Mouse (Mus musculus): Measurements from ENCODE around the gene Pkd1l1.

Pkd1l1 gene

GRCm38 (mm10) chr11:8821403-8821802 is 151.7 kb downstream of the Pkd1l1 start:
- no peak for DNase-seq (ENCODE audit: low spot score)

DNA sequence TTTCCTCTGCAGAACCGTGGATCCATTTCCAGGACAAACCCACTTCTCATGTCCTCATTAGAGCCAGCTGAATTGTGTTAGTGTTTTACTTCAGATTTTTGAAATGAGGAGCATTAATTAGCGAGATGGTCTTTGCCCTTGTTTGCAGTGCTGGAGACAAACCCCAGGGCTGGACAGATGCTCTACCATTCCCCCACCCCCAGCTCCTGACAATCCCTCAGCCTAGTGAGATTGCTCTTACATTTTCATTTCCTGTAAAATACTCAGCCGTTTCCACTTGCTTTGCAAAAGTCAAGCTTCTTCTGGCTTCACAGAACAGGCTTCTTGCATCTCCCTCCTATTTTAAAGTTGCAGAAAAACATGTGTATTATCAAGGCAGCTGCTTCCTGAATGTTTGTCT is 155.7 kb downstream of the Pkd1l1 start:
- DNase-seq (ENCODE audit: low spot score), result no peak

DNA sequence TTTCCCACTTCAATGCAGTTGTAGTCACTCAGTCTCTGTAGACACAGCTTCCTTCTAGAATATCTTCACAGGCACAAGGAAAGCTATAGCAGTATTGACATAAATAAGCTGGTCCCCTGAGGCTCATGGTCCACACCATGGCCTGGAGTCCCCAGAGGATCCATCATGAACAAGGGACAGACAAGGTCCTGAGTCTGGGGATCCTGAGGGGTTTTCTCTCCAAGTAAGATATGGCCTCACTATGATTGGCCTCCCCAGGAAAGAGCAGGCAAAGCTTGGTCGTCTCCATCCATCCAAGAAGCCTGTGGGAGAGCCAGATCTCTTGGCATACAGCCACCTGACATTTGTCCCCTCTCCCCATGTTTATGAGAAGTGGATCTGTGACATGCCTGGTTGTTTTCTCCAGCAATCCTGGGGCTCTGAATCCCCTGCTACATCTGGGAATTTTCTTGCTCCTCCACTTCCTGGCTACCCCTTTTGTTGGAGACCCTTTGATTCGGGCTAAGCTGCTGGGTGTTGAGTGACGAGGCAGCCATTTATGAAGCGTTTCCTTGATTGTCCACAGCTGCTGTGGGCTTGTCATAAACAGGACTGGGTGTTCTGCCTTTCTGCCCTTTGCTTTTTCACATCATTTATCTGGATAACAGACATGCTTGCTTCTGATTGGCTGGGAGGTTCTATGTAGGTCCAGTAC is 158.8 kb downstream of the Pkd1l1 start:
- DNase-seq (ENCODE audit: low spot score), result no peak

GRCm38 (mm10) chr11:8811506-8812100 is 161.5 kb downstream of the Pkd1l1 start:
- DNase-seq (ENCODE audit: low spot score), result no peak

- DNase-seq (ENCODE audit: low spot score), result no peak
Measured at GRCm38 (mm10) chr11:8809644-8810043, 163.4 kb downstream of the Pkd1l1 start.

- DNase-seq (ENCODE audit: low spot score), result no peak
Measured at GRCm38 (mm10) chr11:8807009-8807408, 166.1 kb downstream of the Pkd1l1 start.

DNA sequence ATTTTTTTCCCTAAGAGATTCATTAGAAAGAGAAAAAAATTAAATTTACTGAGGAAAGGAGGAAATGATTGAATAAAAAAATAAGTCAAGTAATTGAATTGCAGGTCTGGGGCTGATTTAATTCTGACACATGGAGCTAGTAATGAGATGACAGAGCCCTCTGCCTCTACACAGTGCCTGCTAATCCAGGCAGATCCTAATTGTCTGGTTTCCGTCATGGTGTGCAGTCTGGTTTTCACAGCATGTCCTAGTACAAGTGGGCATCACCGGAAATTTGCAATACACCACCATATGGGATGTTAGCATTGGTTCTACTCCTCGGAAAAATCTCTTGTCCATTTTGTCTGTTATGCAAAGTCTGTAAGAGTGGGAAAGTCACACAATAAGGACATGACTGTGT is 168.9 kb downstream of the Pkd1l1 start:
- no peak for DNase-seq (ENCODE audit: low spot score)

DNA sequence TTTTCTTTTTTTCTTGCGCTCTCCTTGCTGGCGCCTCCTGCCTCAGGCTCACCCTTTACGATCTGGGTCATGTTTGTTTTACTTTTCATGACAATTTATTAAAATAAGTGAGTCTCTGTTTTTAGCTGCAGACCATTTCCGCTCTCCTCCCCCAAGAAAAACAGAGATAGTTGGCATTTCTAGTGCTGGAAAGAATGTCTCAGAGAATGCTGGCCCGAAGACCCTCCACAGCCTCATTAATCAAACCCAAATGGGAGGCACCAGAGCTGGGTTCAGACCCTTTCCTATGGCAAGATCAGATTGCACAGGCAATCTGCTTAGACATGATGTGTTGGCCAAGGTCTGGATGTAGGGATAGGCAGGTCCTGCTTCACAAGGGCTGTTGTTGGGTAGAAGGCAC is 175.6 kb downstream of the Pkd1l1 start:
- no peak for DNase-seq (ENCODE audit: low spot score)

DNA sequence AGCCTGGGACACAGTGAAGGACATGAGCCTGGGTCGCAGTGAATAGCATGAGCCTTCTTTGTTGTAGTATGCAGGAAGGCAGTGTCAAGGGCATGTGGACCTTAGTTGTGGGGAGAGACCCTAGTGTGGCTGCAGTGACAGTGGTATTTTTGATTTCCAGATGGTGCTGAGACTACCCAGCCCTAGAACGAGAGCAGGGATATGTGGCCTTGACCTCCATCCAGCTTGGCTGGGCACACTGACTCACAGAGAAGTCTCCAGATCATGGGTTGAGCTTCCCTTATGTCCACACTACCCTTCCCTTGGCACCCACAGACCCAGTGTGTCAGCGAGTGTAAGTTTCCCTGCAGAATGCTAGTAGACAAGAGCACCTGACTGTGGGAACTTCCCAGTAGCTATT is 178.0 kb downstream of the Pkd1l1 start:
- DNase-seq (ENCODE audit: low spot score), result no peak

DNA sequence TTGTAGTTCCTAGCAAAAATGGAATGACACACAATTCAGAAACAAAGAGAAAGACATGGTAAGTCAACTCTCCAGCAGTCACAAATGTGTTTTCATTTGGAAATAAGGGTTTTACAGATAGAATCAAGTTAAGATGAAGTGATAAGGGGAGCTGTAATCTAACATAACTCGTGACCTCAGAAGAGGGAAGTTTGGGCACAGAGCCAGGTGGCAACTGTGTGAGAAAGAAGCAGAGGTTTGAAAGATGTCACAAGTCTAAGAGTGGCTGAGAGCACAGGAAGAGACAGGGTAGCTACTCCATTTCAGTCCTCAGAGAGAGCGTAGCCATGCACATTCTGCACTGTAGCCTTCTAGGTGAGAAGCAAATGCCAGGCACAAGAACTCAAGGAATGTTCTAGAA is 180.9 kb downstream of the Pkd1l1 start:
- peak; percentile 32 for DNase-seq (ENCODE audit: low spot score)

DNA sequence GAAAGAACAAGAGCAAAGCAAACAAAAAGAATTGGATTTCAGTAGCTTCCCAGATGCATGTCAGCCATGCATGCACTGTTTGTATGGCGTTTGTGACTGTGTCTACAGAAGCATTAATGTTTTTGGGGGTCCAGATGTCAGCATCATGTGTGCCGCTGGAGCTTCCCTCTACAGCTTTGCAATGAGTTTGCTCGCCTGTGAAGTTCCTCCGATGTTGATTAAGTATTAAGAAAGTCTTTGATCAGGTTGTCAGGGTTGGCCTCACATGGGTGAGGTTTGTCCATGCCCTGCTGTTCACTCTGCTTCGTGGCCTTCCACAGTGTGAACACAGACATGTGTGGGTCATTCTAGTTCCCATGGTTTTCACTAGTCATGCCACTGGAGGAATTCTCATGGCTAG is 183.9 kb downstream of the Pkd1l1 start:
- no peak for DNase-seq (ENCODE audit: low spot score)

GRCm38 (mm10) chr11:8787604-8788003 is 185.5 kb downstream of the Pkd1l1 start:
- no peak for DNase-seq (ENCODE audit: low spot score)

GRCm38 (mm10) chr11:8784413-8784812 is 188.7 kb downstream of the Pkd1l1 start:
- no peak for DNase-seq (ENCODE audit: low spot score)

- no peak for DNase-seq (ENCODE audit: low spot score)
Measured at GRCm38 (mm10) chr11:8782141-8782465, 191.0 kb downstream of the Pkd1l1 start.

GRCm38 (mm10) chr11:8781308-8782140 is 191.5 kb downstream of the Pkd1l1 start:
- peak; percentile 6 for DNase-seq (ENCODE audit: low spot score)

GRCm38 (mm10) chr11:8779427-8779826 is 193.6 kb downstream of the Pkd1l1 start:
- DNase-seq (ENCODE audit: low spot score), result no peak

Data from urinary bladder, postnatal 14 days (tissue).